Mouse (Mus musculus): ENCODE results near the gene Cenpf.
"Not testable (repeated sequence)": the region's sequence is repeated elsewhere in the genome, so short reads cannot be mapped to it uniquely, and the experiment has no call there.

Cenpf gene

DNA sequence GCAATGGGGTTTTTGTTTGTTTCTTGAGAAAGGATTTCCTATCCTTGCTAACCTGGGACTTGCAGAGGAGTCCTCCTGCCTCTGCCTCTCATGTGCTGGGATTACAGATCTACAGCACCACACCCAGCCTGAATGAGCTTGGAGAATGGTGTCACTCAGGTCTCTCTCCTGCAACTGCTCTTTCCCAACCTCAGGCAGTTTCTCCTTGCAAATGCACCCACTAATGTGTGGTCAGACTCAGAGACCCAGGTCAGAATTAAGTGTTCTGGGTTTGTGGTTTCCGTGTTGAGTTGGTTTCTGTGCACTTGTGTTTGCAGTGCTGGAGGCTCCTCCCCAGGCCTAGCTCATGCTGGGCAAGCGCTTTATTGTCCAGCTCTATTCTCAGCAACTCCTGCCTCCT is 6.5 kb upstream of the Cenpf start:
- DNase-seq (ENCODE audit: low read depth, low spot score) = no peak

DNA sequence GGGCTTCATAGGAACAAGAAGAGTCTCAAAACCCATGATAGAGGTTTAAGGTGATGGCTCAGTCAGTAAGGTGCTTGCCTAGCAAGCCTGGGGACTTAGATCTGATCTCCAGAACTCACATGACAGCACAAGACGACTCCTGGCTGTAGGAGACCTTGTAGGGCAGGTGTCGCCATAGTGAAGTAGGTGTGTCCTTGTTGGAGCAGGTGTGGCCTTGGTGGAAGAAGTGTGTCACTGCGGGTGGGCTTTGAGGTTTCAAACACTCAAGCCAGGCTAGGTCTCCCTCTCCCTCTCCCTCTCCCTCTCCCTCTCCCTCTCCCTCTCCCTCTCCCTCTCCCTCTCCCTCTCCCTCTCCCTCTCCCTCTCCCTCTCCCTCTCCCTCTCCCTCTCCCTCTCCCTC is 4.6 kb upstream of the Cenpf start:
- DNase-seq (ENCODE audit: low read depth, low spot score) = not testable (repeated sequence)

- DNase-seq (ENCODE audit: low read depth, low spot score) = no peak
These were observed 1.4 kb upstream of the Cenpf start for GRCm38 (mm10) chr1:189689050-189689833.

GRCm38 (mm10) chr1:189688388-189688750 is 483 bp upstream of the Cenpf start:
- no peak for DNase-seq (ENCODE audit: low read depth, low spot score)

DNA sequence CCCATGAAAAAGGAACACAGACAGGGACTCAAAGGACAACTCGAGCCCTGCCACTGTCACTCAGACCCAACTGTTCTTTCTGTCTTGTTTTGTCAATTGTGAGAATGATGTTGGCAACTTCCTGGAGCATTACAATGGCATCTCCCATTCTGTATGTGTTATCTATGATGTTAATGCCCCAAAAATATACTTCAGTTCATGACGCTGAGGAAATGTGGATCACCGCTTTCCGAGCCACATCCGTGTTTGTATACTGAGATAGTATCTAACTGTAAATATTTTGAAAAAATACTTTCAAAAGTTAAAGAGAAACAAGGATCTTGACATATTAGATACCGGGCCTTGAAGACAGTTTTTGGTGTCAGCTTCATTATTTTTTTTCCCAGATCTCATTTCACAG is 1.9 kb downstream of the Cenpf start:
- no peak for DNase-seq (ENCODE audit: low read depth, low spot score)

GRCm38 (mm10) chr1:189684786-189685415 is 3.0 kb downstream of the Cenpf start:
- DNase-seq (ENCODE audit: low read depth, low spot score) = no peak

- no peak for DNase-seq (ENCODE audit: low read depth, low spot score)
These were observed 8.3 kb downstream of the Cenpf start for GRCm38 (mm10) chr1:189679555-189679954.

GRCm38 (mm10) chr1:189675953-189676352 is 11.9 kb downstream of the Cenpf start:
- DNase-seq (ENCODE audit: low read depth, low spot score) = no peak

DNA sequence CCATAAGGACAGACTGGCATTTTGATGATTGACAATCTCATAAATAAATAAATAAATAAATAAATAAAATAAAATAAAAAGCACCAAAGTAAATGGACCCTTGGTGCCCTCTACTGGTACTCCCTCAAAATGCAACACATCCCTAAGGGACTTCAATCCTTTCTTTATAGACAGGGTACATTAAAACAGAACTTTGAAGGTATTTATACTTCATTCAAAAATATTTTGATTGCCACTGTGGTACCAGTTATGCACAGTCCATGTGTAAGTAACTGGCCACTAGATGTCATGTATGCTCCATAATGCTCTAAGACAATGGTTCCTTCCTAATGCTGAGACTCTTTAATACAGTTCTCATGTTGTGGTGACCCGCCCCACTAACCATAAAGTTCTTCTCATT is 12.5 kb downstream of the Cenpf start:
- no peak for DNase-seq (ENCODE audit: low read depth, low spot score)

- DNase-seq (ENCODE audit: low read depth, low spot score) = no peak
These were observed 21.9 kb downstream of the Cenpf start for GRCm38 (mm10) chr1:189665966-189666365.

DNA sequence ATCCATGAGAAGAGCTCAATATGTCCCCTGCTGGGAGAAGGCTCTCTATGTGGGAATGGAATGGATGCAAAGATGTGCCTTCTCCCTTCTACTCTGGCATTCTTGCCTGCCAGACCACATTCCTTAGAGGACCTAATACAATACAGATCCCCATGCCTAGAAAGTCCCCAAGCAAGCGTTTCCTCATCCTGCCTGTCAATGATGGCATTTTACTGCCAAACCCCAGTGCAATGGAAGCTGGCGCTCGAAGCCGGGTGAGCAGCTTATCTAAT is 23.1 kb downstream of the Cenpf start:
- DNase-seq (ENCODE audit: low read depth, low spot score) = no peak

DNA sequence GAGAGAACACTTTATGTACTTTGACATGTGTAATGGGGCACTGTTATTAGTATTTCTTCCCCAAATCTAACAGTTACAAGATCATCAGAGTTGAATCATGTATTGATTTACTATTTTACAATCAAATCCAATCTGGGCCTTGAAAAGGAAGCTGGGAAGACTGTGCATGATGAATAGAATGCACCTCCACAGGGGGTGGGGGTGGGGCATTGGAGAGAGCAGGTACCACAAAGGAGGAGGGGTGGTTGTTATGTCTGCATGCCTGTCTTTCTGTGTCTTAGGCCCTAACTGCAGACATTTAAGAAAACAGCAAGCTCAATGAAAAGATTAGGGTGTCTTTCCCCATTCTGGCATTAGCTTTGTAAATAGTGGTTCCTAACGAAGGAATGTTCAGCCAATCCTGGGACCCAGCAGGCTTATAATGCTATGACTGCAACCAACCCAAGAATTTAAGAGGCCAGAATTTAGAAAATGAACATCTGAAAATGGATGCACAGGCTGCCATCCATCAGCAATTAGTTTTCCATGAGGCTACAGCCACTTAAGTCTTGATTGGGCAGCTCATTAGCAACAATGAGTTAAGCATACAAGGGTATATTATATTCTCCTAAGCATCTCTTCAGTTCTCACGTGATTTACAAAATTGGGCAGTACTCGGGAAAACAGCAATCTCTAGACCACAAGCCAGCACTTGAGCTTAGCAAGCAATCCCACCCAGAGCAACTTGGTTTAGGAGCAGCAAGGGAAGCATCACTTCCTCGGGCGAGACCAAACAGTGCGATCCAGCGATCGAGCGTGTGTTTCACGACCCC is 23.6 kb downstream of the Cenpf start:
- no peak for DNase-seq (ENCODE audit: low read depth, low spot score)

DNA sequence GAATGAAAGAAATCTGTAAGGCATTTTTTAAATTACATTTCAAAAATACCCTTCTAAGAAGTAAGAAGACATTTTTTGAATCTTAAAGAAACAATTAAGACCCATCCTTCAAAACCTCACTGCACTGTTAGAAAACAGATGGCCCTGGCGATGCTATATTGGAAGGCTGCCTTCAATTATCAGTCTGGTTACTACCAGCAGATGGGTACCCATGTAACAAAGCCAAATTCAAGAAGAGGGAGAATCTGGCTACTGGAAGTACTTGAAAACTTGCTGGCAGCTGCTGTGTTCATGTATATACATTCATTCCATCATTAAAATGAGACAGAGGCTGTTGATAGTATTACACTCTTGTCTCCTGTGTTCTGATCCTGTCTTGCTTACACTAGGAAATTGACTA is 24.4 kb downstream of the Cenpf start:
- no peak for DNase-seq (ENCODE audit: low read depth, low spot score)

GRCm38 (mm10) chr1:189661856-189662255 is 26.0 kb downstream of the Cenpf start:
- no peak for DNase-seq (ENCODE audit: low read depth, low spot score)

- no peak for DNase-seq (ENCODE audit: low read depth, low spot score)
These were observed 30.5 kb downstream of the Cenpf start for GRCm38 (mm10) chr1:189657406-189657805.

DNA sequence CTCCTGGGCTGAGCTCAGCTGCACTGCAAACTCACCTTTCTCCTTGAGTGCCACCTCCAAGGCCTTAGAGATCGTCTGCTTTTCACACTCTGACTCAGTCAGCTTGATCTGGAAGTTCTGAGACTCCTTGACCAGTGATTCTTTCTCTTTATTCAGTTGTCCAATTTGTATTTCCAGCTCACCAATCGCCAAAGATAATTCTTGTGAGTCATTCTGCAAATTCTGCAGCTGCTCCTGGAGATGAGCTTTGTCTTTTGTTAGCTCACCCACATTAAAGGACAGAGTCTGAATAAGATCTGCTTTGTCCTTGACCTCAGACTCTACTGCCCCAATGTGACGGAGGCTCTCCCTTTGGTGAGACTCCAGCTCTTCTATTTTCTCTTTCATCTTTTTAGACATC is 34.1 kb downstream of the Cenpf start:
- DNase-seq (ENCODE audit: low read depth, low spot score) = no peak

DNA sequence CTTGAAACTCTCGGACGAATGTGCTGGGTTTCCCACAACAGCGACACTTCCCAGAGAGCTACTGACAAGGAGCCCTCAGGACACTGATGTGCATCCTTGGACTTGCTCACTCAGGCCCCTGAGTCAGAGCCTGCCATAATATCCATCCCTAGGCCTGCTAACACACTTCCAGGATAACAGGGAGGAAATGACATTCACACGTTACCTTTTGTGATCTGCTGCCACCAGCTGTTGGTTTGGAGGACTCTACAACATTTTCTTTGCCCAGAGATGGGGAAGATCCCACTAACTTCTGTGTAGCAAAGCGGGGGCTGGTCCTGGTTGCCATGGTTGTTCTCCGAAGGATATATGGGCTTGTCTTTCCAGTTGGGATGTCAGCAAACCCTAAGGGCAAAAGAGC is 41.3 kb downstream of the Cenpf start:
- no peak for DNase-seq (ENCODE audit: low read depth, low spot score)

DNA sequence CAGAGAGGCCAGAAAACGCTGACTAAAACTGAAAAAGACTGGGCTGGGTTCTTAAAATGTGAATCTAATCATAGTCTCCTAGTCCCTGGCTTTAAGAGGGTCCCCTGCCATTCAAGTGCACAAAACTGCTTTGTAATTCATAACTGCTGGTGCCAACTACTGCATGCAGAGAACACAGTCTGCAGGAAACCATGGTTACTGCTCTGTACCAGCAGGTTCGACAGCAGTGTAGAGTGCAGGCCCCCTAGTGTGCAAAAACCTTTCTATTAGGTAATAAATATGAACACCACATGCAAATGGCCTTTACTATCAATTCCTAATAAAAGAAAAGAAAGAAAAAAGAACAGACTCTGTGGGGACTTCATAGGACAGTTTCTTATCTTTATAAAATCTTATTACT is 42.5 kb downstream of the Cenpf start:
- DNase-seq (ENCODE audit: low read depth, low spot score) = no peak

- no peak for DNase-seq (ENCODE audit: low read depth, low spot score)
These were observed 43.1 kb downstream of the Cenpf start for GRCm38 (mm10) chr1:189644700-189645345.

- DNase-seq (ENCODE audit: low read depth, low spot score) = no peak
These were observed 48.3 kb downstream of the Cenpf start for GRCm38 (mm10) chr1:189639581-189639980.

- DNase-seq (ENCODE audit: low read depth, low spot score) = no peak
These were observed 54.1 kb downstream of the Cenpf start for GRCm38 (mm10) chr1:189633791-189634190.

DNA sequence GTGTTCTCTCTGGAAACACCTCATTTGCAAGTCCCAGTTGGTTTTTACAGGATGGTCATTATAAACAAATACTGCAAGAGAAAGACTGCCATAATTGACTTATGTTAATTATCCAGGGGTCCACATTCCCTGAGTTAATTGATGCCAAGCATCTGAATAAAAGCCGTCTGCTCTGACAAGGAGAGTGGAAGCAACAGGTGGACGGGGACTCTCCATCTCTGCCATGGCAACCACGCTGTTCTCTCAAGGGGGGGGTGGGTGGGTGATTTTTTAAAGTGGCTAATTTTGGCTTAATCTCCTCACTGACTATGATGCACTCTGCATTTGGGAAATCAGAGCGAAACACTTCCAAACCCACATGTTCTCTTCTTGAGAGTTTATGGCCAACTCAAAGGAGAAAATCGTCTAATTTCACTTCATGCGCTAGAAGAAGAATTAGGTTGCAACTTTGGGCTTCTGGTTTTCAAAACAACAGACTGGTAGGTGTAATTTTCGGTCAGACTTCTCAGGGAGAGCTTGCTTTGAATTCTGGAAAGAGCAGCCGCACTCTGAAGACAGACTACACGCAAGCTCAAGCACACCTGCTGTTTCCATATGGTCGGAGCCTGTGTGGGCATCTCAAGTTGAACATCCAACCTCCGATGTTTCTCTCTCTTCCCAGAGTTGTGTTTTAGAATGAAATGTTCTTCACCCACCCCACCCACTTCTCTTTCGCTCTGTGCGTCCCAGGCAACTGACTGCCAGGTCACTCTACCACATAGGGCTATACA is 55.8 kb downstream of the Cenpf start:
- DNase-seq (ENCODE audit: low read depth, low spot score) = peak; percentile 92

Data from telencephalon, adult 2 months (tissue).